Mouse (Mus musculus) lung, embryonic 14.5 days (tissue): ENCODE results near the gene Ift43. TPM values are rescaled to one million over a fixed set of nuclear protein-coding genes. Genes with fewer than 3 reads are reported as not detected.
A peak's percentile ranks its signal among the peaks of the same experiment; 100 is the strongest.

Source experiments
- ATAC-seq: fragments of 200-750 bp; cut with Nextera tagmentation; 2 replicates; pipeline ENCODE4 v1.8.0; 2017; ENCODE audit warnings: mild to moderate bottlenecking, moderate TSS enrichment, moderate library complexity; ENCODE audit not compliant: insufficient read depth
- DNase-seq: peaks from one replicate; pipeline ENCODE4 v3.0.0-alpha.2; 2015
- H3K27ac ChIP-seq: fragments of 300-500 bp; sonication (generic); 2 replicates; pipeline ENCODE4 v1.5.1; 2014; ENCODE audit warnings: low read depth, mild to moderate bottlenecking, moderate library complexity
- H3K27me3 ChIP-seq: fragments of 300-500 bp; sonication (generic); 2 replicates; pipeline ENCODE4 v1.6.1; 2014; ENCODE audit warnings: low read length, control low read depth; ENCODE audit not compliant: insufficient read depth
- H3K36me3 ChIP-seq: fragments of 300-500 bp; sonication (generic); 2 replicates; pipeline ENCODE4 v1.6.1; 2014; ENCODE audit warnings: control low read depth; ENCODE audit not compliant: insufficient read depth
- H3K4me1 ChIP-seq: fragments of 300-500 bp; sonication (generic); 2 replicates; pipeline ENCODE4 v1.6.1; 2014; ENCODE audit warnings: antibody characterized with exemption, control low read depth; ENCODE audit not compliant: insufficient read depth
- H3K4me2 ChIP-seq: fragments of 300-500 bp; sonication (generic); 2 replicates; pipeline ENCODE4 v1.6.1; 2014; ENCODE audit warnings: mild to moderate bottlenecking
- H3K4me3 ChIP-seq: fragments of 300-500 bp; sonication (generic); 2 replicates; pipeline ENCODE4 v1.5.1; 2014; ENCODE audit warnings: low read depth, low read length
- H3K9ac ChIP-seq: fragments of 300-500 bp; sonication (generic); 2 replicates; pipeline ENCODE4 v1.6.1; 2014
- H3K9me3 ChIP-seq: fragments of 300-500 bp; sonication (generic); 2 replicates; pipeline ENCODE4 v1.6.1; 2016; ENCODE audit warnings: low read depth, low read length, control low read depth
- CTCF ChIP-seq: IDR thresholded peaks from 2 replicates; pipeline ENCODE4 v1.5.1; 2016; ENCODE audit warnings: antibody characterized with exemption, low read depth
- WGBS: fragments of 180-500 bp; shearing (Covaris S2); extraction: QIAGEN DNeasy Blood & Tissue Kit; methylation state at CpG from one replicate; pipeline ENCODE4 v1.1.7; 2014; 5-methylcytosine and 5-hydroxymethylcytosine counted together
- polyA plus RNA-seq: library from polyadenylated mRNA; unstranded; fragments of >200 nt; fragmentation: Nextera tagmentation; extraction: Ambion mirVana; gene quantifications from 2 replicates; pipeline ENCODE4 v1.2.1, GENCODE M21; 2014

The Ift43 gene
- polyA plus RNA-seq, 1 experiment from 2014 or later: 88.3 TPM

GRCm38 (mm10) chr12:86090764-86091163 lies 8.4 kb downstream of the Ift43 start:
- Histone ChIP-seq H3K9ac (no peak overlapping the region), H3K36me3 (peaks cover 23% of the 10 kb centered on the region; the same call in 1 of the 2 replicates), H3K4me3 (no peak overlapping the region), H3K4me2 (no peak overlapping the region), H3K4me1 (no peaks in the 10 kb centered on the region), H3K27ac (no peak overlapping the region), H3K27me3 (no peaks in the 10 kb centered on the region), H3K9me3 (no peaks in the 10 kb centered on the region)
- DNase-seq: no peak
- no peak for ATAC-seq
- no peak for TF ChIP-seq CTCF
- WGBS: 65% methylated on average over 4 of the region's 4 CpGs

GRCm38 (mm10) chr12:86091601-86092132 lies 9.3 kb downstream of the Ift43 start:
- H3K27ac ChIP-seq: peak overlapping the region; percentile 58
- no peaks in the 10 kb centered on the region for H3K4me1 ChIP-seq
- ATAC-seq (peak; percentile 86), DNase-seq (peak; percentile 79)
- no peaks in the 10 kb centered on the region for H3K27me3 ChIP-seq
- peaks cover 20% of the 10 kb centered on the region; the same call in 1 of the 2 replicates for H3K36me3 ChIP-seq
- H3K9me3 ChIP-seq: no peaks in the 10 kb centered on the region
- WGBS: 35% methylated on average over 18 of the region's 18 CpGs
- H3K4me3 ChIP-seq: no peak overlapping the region
- H3K9ac ChIP-seq: no peak overlapping the region
- peak overlapping the region; percentile 31 for H3K4me2 ChIP-seq
- no peak for TF ChIP-seq CTCF

- Histone ChIP-seq H3K9me3 (no peaks in the 10 kb centered on the region), H3K4me1 (no peaks in the 10 kb centered on the region), H3K4me3 (no peak overlapping the region), H3K27ac (no peak overlapping the region), H3K4me2 (no peak overlapping the region), H3K27me3 (no peaks in the 10 kb centered on the region), H3K9ac (no peak overlapping the region), H3K36me3 (peaks cover 11% of the 10 kb centered on the region; the same call in 1 of the 2 replicates)
- DNase-seq (no peak), ATAC-seq (no peak)
- 70% methylated on average over 4 of the region's 4 CpGs for WGBS
- no peak for TF ChIP-seq CTCF
These were observed 11.7 kb downstream of the Ift43 start for GRCm38 (mm10) chr12:86094075-86094474.

DNA sequence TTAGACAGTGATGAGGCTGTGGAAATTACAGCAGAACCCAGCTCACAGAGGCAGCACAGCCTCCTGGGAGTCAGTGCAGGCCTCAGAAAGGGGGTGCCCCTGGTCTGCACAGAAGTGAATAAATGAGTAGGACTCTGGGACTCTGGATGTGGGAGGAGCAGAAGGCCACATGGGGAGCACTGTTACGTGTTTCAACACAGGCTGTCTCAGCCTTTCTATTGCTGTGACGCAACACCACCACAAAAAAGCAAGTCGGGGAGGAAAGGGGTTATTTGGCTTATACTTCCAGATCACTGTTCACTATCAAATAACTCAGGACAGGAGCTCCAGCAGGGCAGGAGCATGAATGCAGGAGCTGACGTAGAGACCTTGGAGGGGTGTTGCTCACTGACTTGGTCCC lies 13.5 kb downstream of the Ift43 start:
- Histone ChIP-seq H3K27me3 (no peaks in the 10 kb centered on the region), H3K4me3 (no peak overlapping the region), H3K4me1 (no peaks in the 10 kb centered on the region), H3K9ac (no peak overlapping the region), H3K36me3 (peaks cover 11% of the 10 kb centered on the region; the same call in 1 of the 2 replicates), H3K27ac (no peak overlapping the region), H3K9me3 (no peaks in the 10 kb centered on the region), H3K4me2 (no peak overlapping the region)
- WGBS: 82% methylated on average over 4 of the region's 4 CpGs
- no peak for TF ChIP-seq CTCF
- ATAC-seq (no peak), DNase-seq (no peak)

DNA sequence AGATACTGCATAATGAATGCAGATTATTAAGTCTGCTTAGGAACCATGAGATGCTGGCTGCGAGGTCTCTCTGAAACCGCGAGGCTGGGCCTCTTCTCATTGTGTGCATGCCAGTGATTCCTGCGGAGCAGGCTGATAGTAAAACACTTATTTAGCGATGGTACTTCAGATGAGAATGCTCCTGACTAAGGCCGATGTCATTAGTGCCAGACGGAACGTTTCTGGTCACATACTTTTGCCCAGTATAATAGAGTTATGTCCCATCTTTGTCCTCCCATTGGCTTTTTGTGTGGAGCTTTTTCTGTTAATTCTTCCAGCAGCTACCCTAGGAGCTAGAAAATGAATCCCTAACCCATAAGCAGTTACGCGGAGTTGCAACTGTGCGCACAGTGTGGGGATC lies 15.4 kb downstream of the Ift43 start:
- Histone ChIP-seq H3K4me2 (no peak overlapping the region), H3K9ac (no peak overlapping the region), H3K27ac (no peak overlapping the region), H3K36me3 (peaks cover 11% of the 10 kb centered on the region; the same call in 1 of the 2 replicates), H3K9me3 (no peaks in the 10 kb centered on the region), H3K4me1 (no peaks in the 10 kb centered on the region), H3K27me3 (no peaks in the 10 kb centered on the region), H3K4me3 (no peak overlapping the region)
- 81% methylated on average over 11 of the region's 11 CpGs for WGBS
- ATAC-seq (no peak), DNase-seq (no peak)
- TF ChIP-seq CTCF: no peak

- DNase-seq (no peak), ATAC-seq (no peak)
- no peak overlapping the region for H3K27ac ChIP-seq
- no peaks in the 10 kb centered on the region for H3K27me3 ChIP-seq
- TF ChIP-seq CTCF: no peak
- no peak overlapping the region for H3K4me3 ChIP-seq
- no peak overlapping the region for H3K9ac ChIP-seq
- 69% methylated on average over 3 of the region's 3 CpGs for WGBS
- H3K9me3 ChIP-seq: no peaks in the 10 kb centered on the region
- H3K36me3 ChIP-seq: 0 out of 2 replicates have a peak, but pooled peaks cover 2% of the 10 kb centered on the region
- no peak overlapping the region for H3K4me2 ChIP-seq
- peaks cover 17% of the 10 kb centered on the region for H3K4me1 ChIP-seq
These were observed 18.4 kb downstream of the Ift43 start for GRCm38 (mm10) chr12:86100711-86101110.

DNA sequence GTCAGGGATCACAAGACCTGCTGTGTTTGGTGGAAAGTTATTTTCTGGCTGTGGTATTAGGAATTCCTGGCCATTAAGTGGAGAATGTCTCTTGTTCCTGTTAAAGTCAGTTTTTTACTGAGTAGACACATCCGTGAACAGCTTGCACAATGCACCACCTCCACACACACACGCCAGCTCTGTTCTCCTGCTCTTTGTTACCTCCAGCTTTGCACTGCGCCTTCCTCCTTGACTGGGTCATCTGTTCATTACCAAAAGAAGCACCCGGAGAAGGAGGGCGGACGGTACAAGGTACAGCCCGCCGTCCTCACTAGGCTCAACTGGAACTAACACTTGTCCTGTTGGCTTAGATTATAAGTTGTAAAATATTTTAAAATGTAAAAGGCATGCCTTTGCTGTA lies 20.3 kb downstream of the Ift43 start:
- Histone ChIP-seq H3K9me3 (no peaks in the 10 kb centered on the region), H3K27ac (no peak overlapping the region), H3K4me1 (peaks cover 17% of the 10 kb centered on the region), H3K4me2 (no peak overlapping the region), H3K4me3 (no peak overlapping the region), H3K36me3 (peaks cover 2% of the 10 kb centered on the region; the same call in 1 of the 2 replicates), H3K9ac (no peak overlapping the region), H3K27me3 (no peaks in the 10 kb centered on the region)
- DNase-seq (no peak), ATAC-seq (no peak)
- no peak for TF ChIP-seq CTCF
- 77% methylated on average over 8 of the region's 8 CpGs for WGBS

DNA sequence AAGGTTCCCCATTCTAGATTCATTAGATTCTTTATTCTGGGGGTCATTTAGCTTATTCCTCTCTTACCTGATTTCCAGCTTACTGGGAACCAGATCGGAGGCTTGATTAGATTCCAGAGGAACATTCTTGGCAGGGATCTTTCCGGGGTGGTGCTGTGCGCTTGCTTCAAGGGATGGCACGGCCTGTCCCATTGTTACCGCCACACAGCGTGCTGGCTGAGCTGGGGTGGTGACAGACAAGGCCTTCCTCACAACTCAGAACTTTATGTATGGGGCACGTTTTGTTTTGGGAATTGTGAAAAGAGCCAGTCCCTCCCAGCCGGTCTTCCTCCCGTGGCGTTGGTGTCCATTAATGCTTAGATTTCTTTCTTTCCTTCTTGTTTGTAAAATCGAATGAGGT lies 21.1 kb downstream of the Ift43 start:
- no peak overlapping the region for H3K4me3 ChIP-seq
- 42% methylated on average over 11 of the region's 11 CpGs for WGBS
- H3K27ac ChIP-seq: peak overlapping the region; percentile 71
- peak; percentile 15; the same call in 1 of the 2 replicates for ATAC-seq
- no peaks in the 10 kb centered on the region for H3K27me3 ChIP-seq
- H3K9me3 ChIP-seq: no peaks in the 10 kb centered on the region
- peaks cover 2% of the 10 kb centered on the region; the same call in 1 of the 2 replicates for H3K36me3 ChIP-seq
- no peak overlapping the region for H3K4me2 ChIP-seq
- no peak for TF ChIP-seq CTCF
- DNase-seq: peak; percentile 28
- H3K4me1 ChIP-seq: peaks cover 17% of the 10 kb centered on the region
- H3K9ac ChIP-seq: no peak overlapping the region
